Mouse (Mus musculus) limb, embryonic 14.5 days (tissue): Measurements from ENCODE around the gene Dram1. TPM values are rescaled to one million over a fixed set of nuclear protein-coding genes. Genes with fewer than 3 reads are reported as not detected.

Experiments
- ATAC-seq: fragments of 200-750 bp; cut with Nextera tagmentation; 2 replicates; pipeline ENCODE4 v1.8.0; 2017; ENCODE audit warnings: low read depth, moderate number of reproducible peaks, moderate TSS enrichment; ENCODE audit not compliant: low FRiP score
- DNase-seq: peaks from one replicate; pipeline ENCODE4 v3.0.0-alpha.2; 2015; ENCODE audit warnings: low spot score
- H3K27ac ChIP-seq: fragments of 300-500 bp; sonication (generic); replicated peaks from 2 replicates; pipeline ENCODE4 v1.5.1; 2014; ENCODE audit warnings: low read depth, mild to moderate bottlenecking, low read length, moderate library complexity, mixed read lengths
- H3K27me3 ChIP-seq: fragments of 300-500 bp; sonication (generic); 2 replicates; pipeline ENCODE4 v1.6.1; 2014; ENCODE audit warnings: low read length, mixed read lengths; ENCODE audit not compliant: control insufficient read depth, insufficient read depth
- H3K36me3 ChIP-seq: fragments of 300-500 bp; sonication (generic); 2 replicates; pipeline ENCODE4 v1.6.1; 2014; ENCODE audit warnings: mild to moderate bottlenecking, low read length, moderate library complexity, mixed read lengths; ENCODE audit not compliant: control insufficient read depth, insufficient read depth
- H3K4me1 ChIP-seq: fragments of 300-500 bp; sonication (generic); 2 replicates; pipeline ENCODE4 v1.6.1; 2014; ENCODE audit warnings: antibody characterized with exemption, low read length, mixed read lengths; ENCODE audit not compliant: control insufficient read depth, insufficient read depth
- H3K4me2 ChIP-seq: fragments of 300-500 bp; sonication (generic); replicated peaks from 2 replicates; pipeline ENCODE4 v1.6.1; 2014; ENCODE audit warnings: low read depth, mild to moderate bottlenecking, low read length, moderate library complexity; ENCODE audit not compliant: severe bottlenecking
- H3K4me3 ChIP-seq: fragments of 300-500 bp; sonication (generic); replicated peaks from 2 replicates; pipeline ENCODE4 v1.5.1; 2014; ENCODE audit warnings: low read length
- H3K9ac ChIP-seq: fragments of 300-500 bp; sonication (generic); 2 replicates; pipeline ENCODE4 v1.6.1; 2014; ENCODE audit warnings: mild to moderate bottlenecking, low read depth, low read length, moderate library complexity; ENCODE audit not compliant: severe bottlenecking
- H3K9me3 ChIP-seq: fragments of 300-500 bp; sonication (generic); 2 replicates; pipeline ENCODE4 v1.6.1; 2016; ENCODE audit warnings: low read length; ENCODE audit not compliant: control insufficient read depth
- POLR2A ChIP-seq: fragments of 200-500 bp; IDR thresholded peaks from 2 replicates; pipeline ENCODE4 v1.8.0; 2012; ENCODE audit warnings: inconsistent platforms, mild to moderate bottlenecking, moderate library complexity, borderline replicate concordance; ENCODE audit not compliant: insufficient read depth, insufficient read length; ENCODE audit errors: extremely low read depth
- WGBS: fragments of 180-500 bp; shearing (Covaris S2); extraction: QIAGEN DNeasy Blood & Tissue Kit; methylation state at CpG from one replicate; pipeline ENCODE4 v1.1.7; 2014; 5-methylcytosine and 5-hydroxymethylcytosine counted together
- polyA plus RNA-seq, 2 experiments: library from polyadenylated mRNA; depleted of rRNA in 1 of 2; stranded (reverse) in 1 of 2; unstranded in 1 of 2; fragments of >200 nt; fragmentation: Nextera tagmentation in 1 of 2; extraction: Ambion mirVana in 1 of 2; gene quantifications; 2 replicates each; pipeline versions ENCODE4 v1.2.1 to v1.2.3; 2012 to 2014

Gene Dram1
- polyA plus RNA-seq, 2 experiments: 1.8 to 2.2 TPM

- H3K27me3 ChIP-seq: no peaks in the 10 kb centered on the region
- no peaks in the 10 kb centered on the region; the same call in 1 of the 2 replicates for H3K9me3 ChIP-seq
- DNase-seq: no peak
- ATAC-seq: no peak
- no peak for TF ChIP-seq POLR2A
- 99% methylated on average over 3 of the region's 3 CpGs for WGBS
- no peak overlapping the region for H3K4me2 ChIP-seq
- H3K27ac ChIP-seq: no peak overlapping the region
- H3K4me3 ChIP-seq: no peak overlapping the region
- no peak overlapping the region for H3K9ac ChIP-seq
- H3K36me3 ChIP-seq: no peaks in the 10 kb centered on the region
- H3K4me1 ChIP-seq: peaks cover 10% of the 10 kb centered on the region
Observed at GRCm38 (mm10) chr10:88306235-88306634, 72.6 kb downstream of the Dram1 start.

DNA sequence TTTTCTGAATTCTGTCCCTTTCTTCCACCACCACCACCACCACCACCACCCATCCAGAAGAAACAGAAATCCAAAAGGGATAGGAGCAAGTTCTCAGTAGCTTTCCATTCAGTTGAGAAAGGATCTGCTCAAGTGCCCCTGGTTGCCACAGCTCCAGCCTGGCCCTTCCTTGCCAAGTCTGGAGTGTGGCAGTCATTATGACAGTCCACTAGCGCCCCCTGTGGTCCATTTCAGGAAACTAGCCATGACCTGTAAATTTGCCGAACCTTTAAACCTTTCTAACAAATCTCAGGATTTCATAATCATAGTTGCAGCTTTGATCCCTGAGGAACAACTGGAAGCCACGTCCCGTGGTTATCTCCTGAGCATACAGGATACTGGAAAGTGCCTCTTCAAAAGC, 74.6 kb downstream of the Dram1 start:
- Histone ChIP-seq H3K4me3 (no peak overlapping the region), H3K27me3 (no peaks in the 10 kb centered on the region), H3K4me1 (peaks cover 11% of the 10 kb centered on the region), H3K27ac (no peak overlapping the region), H3K9me3 (peaks cover 5% of the 10 kb centered on the region; the same call in 1 of the 2 replicates), H3K9ac (no peak overlapping the region), H3K36me3 (no peaks in the 10 kb centered on the region), H3K4me2 (no peak overlapping the region)
- ATAC-seq: peak; percentile 53; the same call in 1 of the 2 replicates
- WGBS: 8% methylated on average over 4 of the region's 4 CpGs
- peak; percentile 87 for DNase-seq
- TF ChIP-seq POLR2A: no peak

DNA sequence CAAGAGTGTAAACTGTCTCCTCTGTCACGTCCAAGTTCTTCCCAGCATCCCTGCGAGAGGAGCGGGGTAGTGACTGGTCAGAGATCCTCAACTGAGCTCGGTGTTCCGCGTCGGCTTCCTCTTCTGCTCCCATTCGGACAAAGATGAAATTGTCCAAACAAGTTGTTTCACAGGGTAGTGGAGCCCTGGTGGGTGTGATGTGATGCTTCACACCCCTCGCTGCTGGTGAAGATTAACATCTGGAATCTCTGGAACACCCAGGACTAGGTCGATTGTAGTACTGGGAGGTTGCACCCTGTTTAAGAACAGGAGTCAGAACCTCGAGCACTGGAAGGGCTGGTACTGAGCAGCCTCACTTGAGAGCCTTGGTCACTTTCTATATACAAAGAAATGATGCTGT, 75.8 kb downstream of the Dram1 start:
- Histone ChIP-seq H3K27ac (no peak overlapping the region), H3K27me3 (no peaks in the 10 kb centered on the region)
- DNase-seq: no peak

GRCm38 (mm10) chr10:88301802-88302470, 76.9 kb downstream of the Dram1 start:
- no peak overlapping the region for H3K4me3 ChIP-seq
- H3K27ac ChIP-seq: peak overlapping the region; percentile 71
- H3K9me3 ChIP-seq: peaks cover 5% of the 10 kb centered on the region; the same call in 1 of the 2 replicates
- H3K27me3 ChIP-seq: no peaks in the 10 kb centered on the region
- no peaks in the 10 kb centered on the region for H3K36me3 ChIP-seq
- 66% methylated on average over 6 of the region's 6 CpGs for WGBS
- no peak overlapping the region for H3K4me2 ChIP-seq
- H3K9ac ChIP-seq: no peak overlapping the region
- ATAC-seq (peak; percentile 73), DNase-seq (peak; percentile 70)
- peaks cover 11% of the 10 kb centered on the region for H3K4me1 ChIP-seq
- no peak for TF ChIP-seq POLR2A

More for the DNA sequence above, 75.8 kb downstream of the Dram1 start:
- no peak overlapping the region for H3K9ac ChIP-seq
- no peaks in the 10 kb centered on the region for H3K36me3 ChIP-seq
- H3K9me3 ChIP-seq: peaks cover 5% of the 10 kb centered on the region; the same call in 1 of the 2 replicates
- TF ChIP-seq POLR2A: no peak
- H3K4me1 ChIP-seq: peaks cover 11% of the 10 kb centered on the region
- whole genome bisulfite sequencing: 73% methylated on average over 11 of the region's 11 CpGs
- H3K4me2 ChIP-seq: no peak overlapping the region
- no peak for ATAC-seq
- H3K4me3 ChIP-seq: no peak overlapping the region

DNA sequence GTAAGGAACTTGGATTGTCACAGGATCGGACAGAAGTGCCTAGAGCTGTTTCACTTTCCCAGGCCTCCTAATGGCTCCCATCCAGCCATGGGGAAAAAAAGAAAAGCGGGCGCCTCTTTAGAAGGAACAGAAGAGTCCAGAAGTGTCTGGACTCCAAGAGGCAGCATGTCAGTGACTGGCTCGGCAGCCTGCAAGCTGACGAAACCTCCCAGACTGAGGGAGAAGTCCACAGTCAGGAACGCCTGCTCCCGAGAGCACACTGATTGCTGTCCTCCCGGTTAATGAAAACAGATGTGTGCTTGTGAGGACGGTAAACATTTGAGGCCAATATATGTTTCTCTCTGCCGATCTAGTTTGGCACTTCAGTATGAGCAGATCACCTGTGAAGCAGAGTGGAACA, 81.9 kb downstream of the Dram1 start:
- Histone ChIP-seq H3K9me3 (peaks cover 5% of the 10 kb centered on the region; the same call in 1 of the 2 replicates), H3K4me1 (peaks cover 7% of the 10 kb centered on the region), H3K27ac (no peak overlapping the region), H3K27me3 (no peaks in the 10 kb centered on the region), H3K9ac (no peak overlapping the region), H3K4me3 (no peak overlapping the region), H3K4me2 (no peak overlapping the region), H3K36me3 (no peaks in the 10 kb centered on the region)
- ATAC-seq (0 out of 2 replicates have a peak, but pooled peaks have one; percentile 39), DNase-seq (peak; percentile 43)
- no peak for TF ChIP-seq POLR2A
- WGBS: 28% methylated on average over 10 of the region's 10 CpGs

DNA sequence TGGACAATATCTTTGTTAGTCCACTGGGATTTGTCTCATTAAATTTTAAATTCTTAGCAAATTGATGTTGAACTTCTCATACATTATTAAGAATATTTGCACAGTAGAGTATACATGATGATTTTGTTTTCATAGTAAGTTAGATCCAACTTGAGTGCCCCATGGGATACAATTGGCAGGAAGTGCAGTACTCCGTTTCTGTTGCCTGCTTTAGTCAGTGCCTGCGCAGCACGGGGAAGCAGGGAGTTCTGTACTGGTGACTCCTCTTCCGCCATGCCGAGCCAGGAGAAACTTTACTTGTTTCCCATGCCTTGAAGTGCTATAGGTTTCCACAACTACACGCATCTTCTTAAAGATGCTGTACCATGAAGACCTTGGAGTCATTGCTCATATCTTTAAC, 83.8 kb downstream of the Dram1 start:
- no peak overlapping the region for H3K9ac ChIP-seq
- H3K9me3 ChIP-seq: peaks cover 5% of the 10 kb centered on the region; the same call in 1 of the 2 replicates
- H3K4me2 ChIP-seq: no peak overlapping the region
- H3K27me3 ChIP-seq: no peaks in the 10 kb centered on the region
- no peak overlapping the region for H3K27ac ChIP-seq
- no peak overlapping the region for H3K4me3 ChIP-seq
- 79% methylated on average over 6 of the region's 6 CpGs for WGBS
- ATAC-seq (no peak), DNase-seq (peak; percentile 44)
- TF ChIP-seq POLR2A: no peak
- H3K36me3 ChIP-seq: no peaks in the 10 kb centered on the region
- no peaks in the 10 kb centered on the region for H3K4me1 ChIP-seq
